Mouse (Mus musculus) retina, embryonic 14.5 days (tissue): ENCODE data around the gene Ebi3.
"Not testable (repeated sequence)": the region's sequence is repeated elsewhere in the genome, so short reads cannot be mapped to it uniquely, and the experiment has no call there.

Experiments
- DNase-seq: peaks from one replicate; pipeline ENCODE4 v3.0.0-alpha.2; 2015; ENCODE audit warnings: low spot score

Gene Ebi3

GRCm38 (mm10) chr17:55952447-55953027 lies at the start of gene Ebi3:
Ebi3 (plus strand) TSS chr17:55952640.
- DNase-seq: no peak

- DNase-seq: peak; percentile 27
Measured at GRCm38 (mm10) chr17:55903087-55903486, 49.4 kb upstream of the Ebi3 start.

- DNase-seq: no peak
Measured at GRCm38 (mm10) chr17:55903687-55904086, 48.8 kb upstream of the Ebi3 start.

- DNase-seq: no peak
Measured at GRCm38 (mm10) chr17:55904131-55904530, 48.3 kb upstream of the Ebi3 start.

- DNase-seq: no peak
Measured at GRCm38 (mm10) chr17:55906669-55907068, 45.8 kb upstream of the Ebi3 start.

- peak; percentile 83 for DNase-seq
Measured at GRCm38 (mm10) chr17:55931553-55932502, 20.6 kb upstream of the Ebi3 start.

- DNase-seq: no peak
Measured at GRCm38 (mm10) chr17:55932635-55933034, 19.8 kb upstream of the Ebi3 start.

GRCm38 (mm10) chr17:55933191-55933590 lies 19.2 kb upstream of the Ebi3 start:
- DNase-seq: no peak

- not testable (repeated sequence) for DNase-seq
Measured at GRCm38 (mm10) chr17:55944387-55944865, 8.0 kb upstream of the Ebi3 start.

- DNase-seq: peak; percentile 81
Measured at GRCm38 (mm10) chr17:55944866-55945682, 7.4 kb upstream of the Ebi3 start.

GRCm38 (mm10) chr17:55945696-55946095 lies 6.7 kb upstream of the Ebi3 start:
- DNase-seq: no peak

GRCm38 (mm10) chr17:55948647-55949046 lies 3.8 kb upstream of the Ebi3 start:
- no peak for DNase-seq

GRCm38 (mm10) chr17:55949400-55949799 lies 3.0 kb upstream of the Ebi3 start, which contains the start of gene Zfp119b:
Zfp119b (minus strand) TSS chr17:55949500.
- no peak for DNase-seq

GRCm38 (mm10) chr17:55950601-55951000 lies 1.8 kb upstream of the Ebi3 start:
- no peak for DNase-seq

GRCm38 (mm10) chr17:55952041-55952440 lies 399 bp upstream of the Ebi3 start:
- DNase-seq: no peak

- DNase-seq: no peak
Measured at GRCm38 (mm10) chr17:55953751-55954150, 1.3 kb downstream of the Ebi3 start.

- no peak for DNase-seq
Measured at GRCm38 (mm10) chr17:55954229-55954628, 1.8 kb downstream of the Ebi3 start.

GRCm38 (mm10) chr17:55956129-55956528 lies 3.7 kb downstream of the Ebi3 start:
- peak; percentile 66 for DNase-seq

- no peak for DNase-seq
Measured at GRCm38 (mm10) chr17:55956591-55956990, 4.2 kb downstream of the Ebi3 start.

- peak; percentile 84 for DNase-seq
Measured at GRCm38 (mm10) chr17:55957168-55957567, 4.7 kb downstream of the Ebi3 start.

GRCm38 (mm10) chr17:55957726-55958583 lies 5.5 kb downstream of the Ebi3 start:
- DNase-seq: no peak
